Mouse (Mus musculus) B cell, adult 62 days (primary cell): Measurements from ENCODE around the gene Sh3bp1. TPM values are rescaled to one million over a fixed set of nuclear protein-coding genes. Genes with fewer than 3 reads are reported as not detected.

ENCODE experiments used
- total RNA-seq: library from RNA; stranded (reverse); gene quantifications from 4 replicates; pipeline ENCODE4 v1.2.4, GENCODE M21; 2023

Sh3bp1 gene
- total RNA-seq = 64.4 to 69.8 TPM (median 65.2 TPM) in 4 replicates

DNA sequence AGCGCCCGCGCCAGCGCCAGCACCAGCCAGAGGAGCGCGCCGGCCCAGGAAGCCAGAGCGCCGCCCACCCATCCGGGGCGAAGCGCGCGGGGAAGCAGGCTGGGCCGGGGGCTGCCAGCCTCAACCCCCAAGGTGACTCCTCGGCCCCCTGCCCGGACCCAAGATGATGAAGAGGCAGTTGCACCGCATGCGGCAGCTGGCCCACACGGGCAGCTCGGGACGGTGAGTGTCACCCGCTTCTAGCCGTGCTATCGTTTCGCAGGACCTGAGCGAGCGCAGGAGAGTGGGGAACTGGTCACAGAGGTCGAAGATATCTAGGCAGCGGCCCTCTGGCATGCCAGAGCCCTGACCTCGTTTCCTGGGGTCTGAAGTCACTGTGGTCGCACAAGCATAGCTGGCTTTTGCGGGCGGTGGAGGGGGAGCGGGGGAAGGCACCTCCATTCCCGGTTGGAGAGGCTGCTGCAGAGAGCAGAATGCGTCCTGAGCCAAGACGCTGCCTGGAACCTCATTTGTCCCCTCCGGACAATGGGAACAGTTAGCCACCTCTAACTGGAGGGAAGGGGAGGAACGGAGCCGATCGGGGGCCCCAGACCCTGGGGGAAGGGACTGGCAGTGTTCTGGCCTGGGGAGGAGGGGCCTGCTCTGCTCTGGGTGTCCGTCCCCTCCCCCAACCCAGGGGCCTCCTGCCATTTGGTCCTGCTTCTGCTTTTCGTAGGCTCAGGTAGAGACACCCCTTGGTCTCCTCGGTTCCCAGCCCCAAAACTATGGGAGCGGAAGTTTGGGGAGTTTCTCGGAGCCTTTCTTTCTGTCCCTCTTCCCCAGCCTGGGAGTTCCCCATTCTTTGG is at the start of gene Sh3bp1:
Gene Sh3bp1, plus strand, starts transcription at position 29 of the 845 bp plus-strand sequence.

DNA sequence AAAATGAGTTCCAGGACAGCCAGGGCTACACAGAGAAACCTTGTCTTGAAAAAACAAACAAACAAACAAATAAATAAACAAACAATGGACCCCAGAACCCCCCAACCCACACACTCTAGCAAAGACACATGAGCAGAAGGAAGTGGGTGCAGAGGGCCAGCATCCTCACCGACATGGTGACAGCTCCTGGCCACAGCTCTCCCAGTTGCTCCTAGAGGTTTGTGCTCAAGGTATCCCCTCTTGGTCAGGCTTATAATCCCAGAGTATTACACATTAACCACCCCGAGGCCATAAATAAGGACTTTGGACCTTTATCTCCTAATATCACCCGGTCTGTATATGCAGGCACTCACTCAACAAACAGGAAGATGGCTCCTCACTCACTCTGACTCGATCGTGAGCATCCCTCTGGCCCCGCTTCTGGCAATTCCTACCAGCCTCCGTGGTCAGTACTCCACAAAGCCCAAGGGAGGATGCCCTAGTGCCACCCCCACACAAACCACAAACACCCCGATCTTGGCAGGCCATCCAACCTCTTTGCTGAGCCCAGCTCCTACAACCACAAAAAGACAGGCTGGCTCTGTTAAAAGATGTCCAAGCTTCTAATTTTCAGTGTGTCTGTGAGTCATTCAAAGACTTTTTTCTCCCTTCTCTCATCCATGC is 44.1 kb upstream of the Sh3bp1 start, which contains the start of gene Lgals2:
Gene Lgals2, minus strand, starts transcription at position 227 of the 663 bp plus-strand sequence.

GRCm38 (mm10) chr15:78876991-78877809 is 22.4 kb upstream of the Sh3bp1 start, which contains the start of gene Gga1:
Gene Gga1 (plus strand): TSS chr15:78877190.

DNA sequence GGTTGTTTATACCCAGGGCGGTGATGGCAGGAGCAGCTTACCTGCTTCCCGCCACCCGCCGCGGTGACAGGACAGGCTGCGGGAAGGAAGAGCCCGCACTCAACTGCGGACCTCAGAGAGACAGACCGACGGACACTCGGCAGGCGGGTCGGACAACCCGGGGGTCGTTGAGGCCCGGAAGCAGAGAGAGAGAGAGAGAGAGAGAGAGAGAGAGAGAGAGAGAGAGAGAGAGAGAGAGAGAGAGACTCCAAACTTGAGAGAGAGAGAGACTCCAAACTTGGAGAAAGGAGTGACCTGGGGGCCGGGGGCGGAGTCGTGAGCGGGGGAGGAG is 194 bp upstream of the Sh3bp1 start, which contains the start of gene Gm49510:
Gene Gm49510, plus strand, starts transcription at position 259 of the 331 bp plus-strand sequence.

GRCm38 (mm10) chr15:78913632-78914090 is 14.1 kb downstream of the Sh3bp1 start, which contains the start of gene Pdxp:
Gene Pdxp (plus strand): TSS chr15:78913919.

GRCm38 (mm10) chr15:78926021-78926919 is 26.7 kb downstream of the Sh3bp1 start, which contains the start of gene Lgals1:
Gene Lgals1 (plus strand): TSS chr15:78926725.

DNA sequence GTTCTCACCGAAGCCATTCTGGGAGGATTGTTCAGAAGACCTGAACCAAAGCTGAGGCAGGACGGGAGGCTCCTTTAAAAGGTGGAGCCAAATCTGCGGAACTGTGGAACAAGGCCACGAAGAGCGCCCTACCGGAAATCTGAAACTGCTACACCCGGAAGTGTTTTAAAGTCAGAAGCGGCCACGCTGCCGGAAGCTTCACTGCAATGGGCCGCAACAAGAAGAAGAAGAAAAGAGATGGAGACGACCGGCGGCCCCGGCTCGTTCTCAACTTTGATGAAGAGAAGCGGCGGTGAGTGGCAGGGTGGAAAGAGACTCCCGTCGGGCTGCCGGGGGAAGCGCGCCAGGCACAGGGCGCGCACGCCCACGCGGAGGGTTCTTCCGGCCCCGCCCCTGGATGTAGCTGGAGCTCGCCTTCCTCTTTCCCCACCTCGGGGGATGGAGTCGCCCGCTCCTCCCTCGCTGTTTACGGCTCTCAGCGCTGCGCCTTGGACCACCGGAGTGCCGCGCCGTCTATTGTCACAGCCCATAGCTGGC is 35.3 kb downstream of the Sh3bp1 start, which contains the start of gene Nol12:
Gene Nol12, plus strand, starts transcription at position 150 of the 537 bp plus-strand sequence.

DNA sequence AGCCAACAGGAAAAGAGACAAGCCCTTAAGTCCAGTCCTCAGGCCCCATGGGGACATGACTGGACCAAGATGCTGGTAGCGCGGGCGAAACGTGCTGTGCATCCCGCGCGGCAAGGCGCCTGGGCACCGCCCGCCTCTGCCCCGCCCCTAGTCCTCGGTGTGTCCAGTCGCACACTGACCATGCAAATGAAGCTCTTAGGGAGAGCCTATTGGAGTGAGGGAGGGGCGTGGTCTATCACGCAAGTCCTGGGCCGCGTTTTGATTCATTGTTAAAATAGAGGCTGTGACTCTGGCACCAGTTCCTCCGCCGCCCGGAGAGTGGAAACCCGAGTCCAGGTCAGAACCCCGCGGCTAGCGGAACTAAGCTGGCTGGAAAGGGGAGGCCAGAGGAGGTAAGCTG is 48.1 kb downstream of the Sh3bp1 start, which contains the start of gene Triobp:
Gene Triobp, plus strand, starts transcription at position 68 of the 400 bp plus-strand sequence.

Other genes with a start within 250 kb of the Sh3bp1 start
- gene Elfn2, start 181.0 kb upstream of the Sh3bp1 start, total RNA-seq = 0.12 to 0.16 TPM in 2 of 4 replicates, not detected in the others
- 72.8 to 82.9 TPM (median 76.0 TPM) in 4 replicates for gene Mfng, start 126.3 kb upstream of the Sh3bp1 start, total RNA-seq
- 0.13 to 0.20 TPM (median 0.18 TPM) in 3 of 4 replicates, not detected in the other for gene Card10, start 96.7 kb upstream of the Sh3bp1 start, total RNA-seq
- not detected in 4 replicates for gene Cdc42ep1, start 57.1 kb upstream of the Sh3bp1 start, total RNA-seq
- gene Lgals2, start 44.2 kb upstream of the Sh3bp1 start, total RNA-seq = not detected in 4 replicates
- gene Gga1, start 22.6 kb upstream of the Sh3bp1 start, total RNA-seq = 73.8 to 85.1 TPM (median 82.1 TPM) in 4 replicates
- not detected in 4 replicates for gene Gm49510, start 101 bp upstream of the Sh3bp1 start, total RNA-seq
- 8.1 to 9.7 TPM (median 9.1 TPM) in 4 replicates for gene Pdxp, start 14.2 kb downstream of the Sh3bp1 start, total RNA-seq
- 7.6 to 13.9 TPM (median 10.2 TPM) in 4 replicates for gene Lgals1, start 27.0 kb downstream of the Sh3bp1 start, total RNA-seq
- gene Nol12, start 35.2 kb downstream of the Sh3bp1 start, total RNA-seq = 39.4 to 43.0 TPM (median 41.7 TPM) in 4 replicates
- 44.3 to 52.7 TPM (median 47.1 TPM) in 4 replicates for gene Triobp, start 48.0 kb downstream of the Sh3bp1 start, total RNA-seq
- gene H1f0, start 128.7 kb downstream of the Sh3bp1 start, total RNA-seq = 2.6 to 4.8 TPM (median 3.2 TPM) in 4 replicates
- gene Galr3, start 142.1 kb downstream of the Sh3bp1 start, total RNA-seq = not detected in 4 replicates
- 33.0 to 36.2 TPM (median 34.8 TPM) in 4 replicates for gene Ankrd54, start 163.1 kb downstream of the Sh3bp1 start, total RNA-seq
- 98.5 to 108 TPM (median 105 TPM) in 4 replicates for gene Eif3l, start 175.4 kb downstream of the Sh3bp1 start, total RNA-seq
- 41.7 to 56.4 TPM (median 50.6 TPM) in 4 replicates for gene Micall1, start 209.1 kb downstream of the Sh3bp1 start, total RNA-seq
- gene Polr2f, start 241.2 kb downstream of the Sh3bp1 start, total RNA-seq = 38.2 to 58.6 TPM (median 48.1 TPM) in 4 replicates
- not detected in 4 replicates for gene 1700088E04Rik, start 241.5 kb downstream of the Sh3bp1 start, total RNA-seq